Mouse (Mus musculus) adrenal gland, postnatal 36 days (tissue): ENCODE data around the gene Trex2. TPM values are rescaled to one million over a fixed set of nuclear protein-coding genes. Genes with fewer than 3 reads are reported as not detected.
A peak's percentile ranks its signal among the peaks of the same experiment; 100 is the strongest.

Experiments
- DNase-seq, 2 experiments: peaks; one replicate each; pipeline ENCODE4 v3.0.0; 2021; ENCODE audit warnings: mixed read lengths in 1 of 2
- long read RNA-seq, 2 experiments: library from polyadenylated mRNA; stranded (forward); transcript quantifications; one replicate each; pipeline ENCODE4 v2.0.0; 2021; ENCODE audit warnings: borderline sequencing depth in 2 of 2
- total RNA-seq, 2 experiments: library from RNA; stranded (reverse); gene quantifications; 2 replicates each; pipeline ENCODE4 v1.2.3; 2021

The Trex2 gene
- not detected for total RNA-seq
- long read RNA-seq, experiment 1: 0 reads
- long read RNA-seq, experiment 2: 0 reads

GRCm38 (mm10) chrX:73435252-73435651 is at the start of gene Trex2:
Trex2 (minus strand) TSS chrX:73435344.
- no peak for DNase-seq

- no peak for DNase-seq
Measured at GRCm38 (mm10) chrX:73484870-73485269, 49.7 kb upstream of the Trex2 start.

GRCm38 (mm10) chrX:73484076-73484475 is 48.9 kb upstream of the Trex2 start:
- no peak for DNase-seq

- peak in 1 of 2 experiments; percentile 22 for DNase-seq
Measured at GRCm38 (mm10) chrX:73483484-73483810, 48.3 kb upstream of the Trex2 start, which contains the start of gene Bgn. Bgn (plus strand) TSS chrX:73483602.

- DNase-seq: no peak
Measured at GRCm38 (mm10) chrX:73482643-73483483, 47.7 kb upstream of the Trex2 start.

- no peak for DNase-seq
Measured at GRCm38 (mm10) chrX:73480334-73480733, 45.2 kb upstream of the Trex2 start.

- DNase-seq: no peak
Measured at GRCm38 (mm10) chrX:73479656-73480055, 44.5 kb upstream of the Trex2 start.

- no peak for DNase-seq
Measured at GRCm38 (mm10) chrX:73477500-73477899, 42.4 kb upstream of the Trex2 start.

- peak in 1 of 2 experiments; percentile 52 for DNase-seq
Measured at GRCm38 (mm10) chrX:73476621-73477020, 41.5 kb upstream of the Trex2 start.

- no peak for DNase-seq
Measured at GRCm38 (mm10) chrX:73475658-73476256, 40.6 kb upstream of the Trex2 start.

- no peak for DNase-seq
Measured at GRCm38 (mm10) chrX:73474340-73475165, 39.4 kb upstream of the Trex2 start.

- no peak for DNase-seq
Measured at GRCm38 (mm10) chrX:73471764-73472163, 36.6 kb upstream of the Trex2 start.

GRCm38 (mm10) chrX:73468752-73469151 is 33.6 kb upstream of the Trex2 start:
- DNase-seq: no peak

- DNase-seq: no peak
Measured at GRCm38 (mm10) chrX:73468330-73468729, 33.2 kb upstream of the Trex2 start.

GRCm38 (mm10) chrX:73467446-73468241 is 32.5 kb upstream of the Trex2 start:
- no peak for DNase-seq

- DNase-seq: peak; percentile 57 to 59
Measured at GRCm38 (mm10) chrX:73465483-73466186, 30.5 kb upstream of the Trex2 start.

- no peak for DNase-seq
Measured at GRCm38 (mm10) chrX:73460792-73461191, 25.6 kb upstream of the Trex2 start.

- DNase-seq: peak; percentile 93
Measured at GRCm38 (mm10) chrX:73458877-73459392, 23.8 kb upstream of the Trex2 start, which contains the start of gene Haus7. Haus7 (minus strand) TSS chrX:73459044.

- peak; percentile 72 to 76 for DNase-seq
Measured at GRCm38 (mm10) chrX:73451949-73452348, 16.8 kb upstream of the Trex2 start.

GRCm38 (mm10) chrX:73441428-73441827 is 6.3 kb upstream of the Trex2 start:
- DNase-seq: peak in 1 of 2 experiments; percentile 11

GRCm38 (mm10) chrX:73432850-73433249 is 2.3 kb downstream of the Trex2 start:
- DNase-seq: no peak
